Mouse (Mus musculus) testis, adult 2 months (tissue): ENCODE results near the gene Nsa2.

ENCODE experiments used
- CTCF ChIP-seq: fragments of 200-500 bp; IDR thresholded peaks from 2 replicates; pipeline ENCODE4 v1.5.1; 2012; ENCODE audit warnings: low read depth, mild to moderate bottlenecking, inconsistent platforms, low read length, moderate library complexity; ENCODE audit not compliant: control insufficient read depth, insufficient read depth, insufficient replicate concordance
- POLR2A ChIP-seq: fragments of 200-500 bp; IDR thresholded peaks from 2 replicates; pipeline ENCODE4 v1.6.1; 2012; ENCODE audit warnings: low read depth, mild to moderate bottlenecking, inconsistent platforms, low read length, moderate library complexity; ENCODE audit not compliant: control insufficient read depth

GRCm38 (mm10) chr13:97145834-97146233 is 8.1 kb upstream of the Nsa2 start:
- TF ChIP-seq POLR2A (no peak), CTCF (peak; percentile 10; the same call in 1 of the 2 replicates)
